Mouse (Mus musculus): Measurements from ENCODE around the gene Kif21b.

GRCm38 (mm10) chr1:136130107-136130506, 1.1 kb upstream of the Kif21b start:
- TF ChIP-seq CTCF (IDR thresholded peaks at IDR 0.05) (no peak), POLR2A (IDR thresholded peaks at IDR 0.05; ENCODE audit: insufficient read depth, low read depth, low read length) (no peak)

Data from heart, adult 2 months (tissue).